Mouse (Mus musculus) cerebellum, adult 8-10 months (tissue): ENCODE results near the gene Gm43552.
"Not testable (repeated sequence)": the region's sequence is repeated elsewhere in the genome, so short reads cannot be mapped to it uniquely, and the experiment has no call there.

Source experiments
- DNase-seq: peaks from one replicate; pipeline ENCODE4 v3.0.0; 2022

Gene Gm43552

GRCm38 (mm10) chr5:65489830-65490229 lies 2.8 kb downstream of the Gm43552 start:
- no peak for DNase-seq

- DNase-seq, result no peak
Measured at GRCm38 (mm10) chr5:65488725-65489124, 3.9 kb downstream of the Gm43552 start.

DNA sequence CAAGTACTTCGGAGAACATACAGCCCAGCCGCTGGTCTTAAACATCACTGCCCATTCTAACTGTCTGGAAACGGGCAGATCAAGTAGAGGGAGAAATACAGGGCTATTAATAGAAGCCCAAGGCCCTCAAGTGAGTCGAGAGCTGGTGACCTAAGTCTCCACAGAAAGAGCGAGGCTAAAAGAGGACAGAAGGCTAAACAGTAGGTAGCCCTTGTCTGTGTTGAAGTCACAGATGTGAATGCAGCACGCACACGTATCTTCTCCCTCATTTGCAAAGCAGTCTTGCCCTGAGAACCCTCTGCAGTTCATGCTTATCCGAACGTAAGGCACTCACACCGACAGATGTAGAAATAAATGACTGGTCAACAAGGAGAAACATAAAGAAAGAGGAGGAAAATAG lies 5.3 kb downstream of the Gm43552 start:
- no peak for DNase-seq

DNA sequence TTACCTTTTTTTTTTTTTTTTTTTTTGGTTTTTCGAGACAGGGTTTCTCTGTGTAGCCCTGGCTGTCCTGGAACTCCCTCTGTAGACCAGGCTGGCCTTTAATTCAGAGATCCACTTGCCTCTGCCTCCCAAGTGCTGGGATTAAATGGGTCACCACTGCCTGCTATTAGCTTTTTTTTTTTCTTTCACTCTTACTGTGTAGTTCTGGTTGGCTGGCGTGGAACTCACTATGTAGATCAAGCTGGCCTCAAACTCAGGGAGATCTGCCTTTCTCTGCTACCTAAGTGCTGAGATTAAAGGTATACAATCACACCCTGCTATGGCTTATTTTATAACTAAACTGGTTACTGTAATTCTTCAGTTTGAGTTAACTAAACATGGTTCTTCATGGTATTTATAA lies 6.1 kb downstream of the Gm43552 start:
- no peak for DNase-seq

- no peak for DNase-seq
Measured at GRCm38 (mm10) chr5:65482996-65483395, 9.6 kb downstream of the Gm43552 start.

DNA sequence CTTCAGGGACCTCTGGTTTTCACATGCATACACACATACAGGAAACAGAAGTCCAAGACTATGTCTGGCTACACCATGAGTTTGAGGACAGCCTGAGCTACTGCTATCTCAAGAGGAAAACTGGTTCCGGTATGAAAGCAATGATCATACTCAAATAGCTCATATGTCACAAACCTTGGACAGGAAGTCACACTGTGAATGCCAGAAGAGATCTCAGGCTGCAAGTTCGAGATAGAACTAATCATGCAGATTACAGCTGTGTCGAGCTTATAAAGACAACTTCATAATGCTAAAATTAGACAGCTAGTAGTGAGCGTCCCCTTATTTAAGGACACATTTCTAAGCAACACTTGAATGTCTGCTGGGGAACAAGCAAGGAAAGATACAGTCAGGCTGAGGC lies 12.1 kb downstream of the Gm43552 start:
- no peak for DNase-seq

DNA sequence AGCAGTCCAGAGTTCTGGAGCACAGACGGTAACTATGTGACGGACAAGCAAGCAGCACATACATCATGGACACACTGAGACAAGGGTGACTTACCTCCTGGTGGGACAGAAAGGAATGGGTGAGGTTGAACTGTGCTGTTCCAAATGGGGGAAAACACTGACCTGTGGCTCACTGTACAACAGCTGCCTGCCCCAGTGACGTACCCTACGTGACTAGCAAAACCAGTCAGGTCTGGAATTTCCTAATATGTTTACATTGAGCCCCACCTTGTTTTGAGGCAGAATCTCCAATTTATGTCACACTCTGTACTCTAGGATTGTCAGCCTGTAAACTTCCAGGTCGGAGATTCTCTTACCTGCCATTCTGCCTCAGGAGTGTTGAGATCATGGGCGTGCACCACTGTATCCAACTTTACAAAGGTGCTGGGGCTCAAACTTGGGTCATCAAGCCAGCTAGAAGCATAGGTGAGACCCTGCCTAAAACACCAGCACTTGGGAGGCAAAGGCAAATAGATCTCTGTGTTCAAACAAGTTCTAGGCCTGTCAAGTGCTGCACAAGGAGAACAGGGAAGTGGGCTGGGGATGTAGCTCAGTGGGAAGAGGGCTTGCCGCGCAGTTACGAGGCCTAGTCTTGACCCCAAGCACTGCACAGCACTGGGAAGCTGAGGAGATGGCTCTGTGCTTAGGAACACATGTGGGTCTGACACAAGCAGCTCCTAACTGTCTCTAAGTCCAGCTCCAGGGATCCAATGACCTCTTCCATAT lies 12.8 kb downstream of the Gm43552 start:
- no peak for DNase-seq

DNA sequence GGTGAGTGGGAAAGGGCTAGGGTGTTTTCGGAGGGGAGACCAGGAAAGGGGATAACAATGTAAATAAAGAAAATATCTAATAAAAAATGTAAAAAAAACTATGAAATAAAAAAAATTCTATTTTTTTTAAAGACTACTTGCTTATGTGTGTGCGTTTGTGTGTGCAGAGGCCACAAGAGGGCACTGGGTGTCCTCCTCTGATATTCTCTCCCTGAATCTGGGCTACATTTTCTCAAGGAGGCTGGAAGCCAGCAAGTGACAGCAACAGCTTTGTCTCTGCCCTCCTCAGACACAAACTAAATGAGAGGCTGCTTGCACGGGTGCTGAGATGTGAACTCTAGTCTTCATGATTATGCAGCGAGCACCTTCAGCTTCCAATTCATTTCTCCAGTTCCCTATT lies 14.4 kb downstream of the Gm43552 start:
- DNase-seq, result no peak

GRCm38 (mm10) chr5:65476739-65477138 lies 15.9 kb downstream of the Gm43552 start:
- DNase-seq, result not testable (repeated sequence)

DNA sequence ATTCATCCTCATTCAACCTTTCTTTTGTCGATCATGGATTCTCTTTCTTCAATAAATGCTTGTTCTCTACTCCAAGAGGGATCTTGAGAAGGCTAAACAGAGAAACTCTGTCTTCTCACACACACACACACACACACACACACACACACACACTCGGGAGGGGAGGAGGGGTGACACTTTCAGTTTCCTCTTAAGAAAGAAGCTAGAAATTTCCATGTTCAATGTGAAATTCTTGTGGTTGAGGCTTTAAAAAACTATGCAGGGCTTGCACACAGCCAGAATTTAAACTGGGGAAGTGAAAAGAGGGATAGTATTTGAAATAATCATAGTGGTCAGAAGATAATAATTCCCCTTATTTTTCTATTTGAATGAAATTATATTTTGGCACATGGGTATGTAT lies 16.8 kb downstream of the Gm43552 start:
- no peak for DNase-seq

DNA sequence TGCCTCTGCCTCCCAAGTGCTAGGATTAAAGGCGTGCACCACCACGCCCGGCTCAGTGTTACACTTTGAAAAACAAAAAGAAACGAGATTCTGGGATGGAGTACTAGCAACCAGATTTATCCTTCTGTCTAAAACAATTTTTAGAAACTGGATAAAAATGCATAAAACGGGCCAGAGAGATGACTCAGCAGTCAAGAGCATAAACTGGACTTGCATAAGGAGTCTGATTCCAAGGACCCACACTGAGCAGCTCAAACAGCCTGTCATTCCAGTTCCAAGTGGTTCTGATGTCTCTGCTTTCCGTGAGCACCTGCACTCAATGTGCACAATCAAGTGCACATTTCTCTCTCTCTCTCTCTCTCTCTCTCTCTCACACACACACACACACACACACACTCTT lies 22.9 kb downstream of the Gm43552 start:
- peak; percentile 42 for DNase-seq

DNA sequence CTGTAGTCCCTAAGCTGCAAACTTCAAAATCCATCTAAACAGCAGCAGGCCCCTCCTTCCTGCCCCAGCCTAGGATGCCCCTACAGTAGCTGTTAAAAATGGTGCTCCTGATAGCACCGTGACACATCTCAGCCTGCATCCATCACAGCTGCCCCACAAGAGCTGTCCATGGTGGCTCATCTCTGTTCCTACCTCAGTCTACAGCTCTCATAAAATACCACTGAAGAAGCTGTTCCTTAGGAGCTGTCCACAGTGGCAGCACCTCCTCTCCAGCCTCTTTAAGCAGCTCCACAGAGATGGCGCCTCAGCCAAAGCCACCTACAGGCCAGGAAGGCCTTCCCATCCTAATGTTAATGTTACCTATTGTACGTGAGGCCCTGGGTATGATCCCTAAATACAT lies 25.7 kb downstream of the Gm43552 start:
- no peak for DNase-seq

- no peak for DNase-seq
Measured at GRCm38 (mm10) chr5:65460361-65460760, 32.3 kb downstream of the Gm43552 start.

- DNase-seq, result no peak
Measured at GRCm38 (mm10) chr5:65459454-65459853, 33.2 kb downstream of the Gm43552 start.

DNA sequence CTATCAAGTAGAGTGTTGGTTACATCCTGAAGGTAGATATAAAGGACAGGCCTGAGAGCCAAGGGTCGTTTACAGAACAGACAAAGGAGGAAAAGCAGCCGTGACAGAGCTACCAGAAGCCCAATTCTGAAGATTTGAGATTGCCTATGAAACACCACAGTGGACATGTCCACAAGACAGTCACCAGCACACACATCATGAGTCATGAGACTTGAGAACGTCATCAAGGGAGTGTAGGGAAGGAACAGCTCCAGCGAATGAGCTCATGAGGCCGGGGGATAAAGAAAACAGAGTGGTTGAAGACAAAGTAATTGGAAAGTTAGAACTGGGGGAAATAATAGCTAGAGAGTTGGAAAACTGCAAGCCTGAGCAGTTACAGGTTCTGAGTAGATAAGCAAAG lies 34.8 kb downstream of the Gm43552 start:
- DNase-seq, result no peak

- no peak for DNase-seq
Measured at GRCm38 (mm10) chr5:65457086-65457827, 35.4 kb downstream of the Gm43552 start.

- no peak for DNase-seq
Measured at GRCm38 (mm10) chr5:65454771-65455170, 37.9 kb downstream of the Gm43552 start.

- no peak for DNase-seq
Measured at GRCm38 (mm10) chr5:65448941-65449340, 43.7 kb downstream of the Gm43552 start.

GRCm38 (mm10) chr5:65447826-65448225 lies 44.8 kb downstream of the Gm43552 start:
- peak; percentile 80 for DNase-seq

GRCm38 (mm10) chr5:65446756-65447155 lies 45.9 kb downstream of the Gm43552 start:
- no peak for DNase-seq

DNA sequence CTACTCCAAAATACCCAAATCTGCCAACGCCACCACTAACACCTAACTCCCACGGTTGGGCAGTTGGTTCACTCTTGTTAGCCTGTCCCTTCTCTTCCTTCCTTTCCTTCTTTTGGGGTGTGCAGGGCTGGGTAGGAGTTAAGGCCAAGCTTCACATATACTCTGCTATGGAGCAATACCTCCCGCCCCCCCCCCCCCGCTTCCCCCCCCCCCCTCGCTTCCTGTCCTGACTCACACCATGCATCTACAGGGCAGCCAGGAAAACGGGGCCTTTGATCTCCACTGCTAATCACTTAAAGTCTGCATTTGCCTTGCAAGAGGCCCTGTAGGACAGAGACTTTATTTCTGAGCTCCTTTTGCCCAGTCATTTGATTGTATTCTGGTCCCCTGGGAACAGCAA lies 47.7 kb downstream of the Gm43552 start:
- DNase-seq, result no peak

GRCm38 (mm10) chr5:65438041-65438440 lies 54.6 kb downstream of the Gm43552 start:
- no peak for DNase-seq

- peak; percentile 95 for DNase-seq
Measured at GRCm38 (mm10) chr5:65435806-65436561, 56.6 kb downstream of the Gm43552 start, which contains the start of gene Ugdh. Gene Ugdh (minus strand): TSS chr5:65435949.

GRCm38 (mm10) chr5:65435363-65435805 lies 57.2 kb downstream of the Gm43552 start:
- DNase-seq, result no peak
